ENCODE assay signal across 20 mouse cellular contexts in the genomic region with DNA sequence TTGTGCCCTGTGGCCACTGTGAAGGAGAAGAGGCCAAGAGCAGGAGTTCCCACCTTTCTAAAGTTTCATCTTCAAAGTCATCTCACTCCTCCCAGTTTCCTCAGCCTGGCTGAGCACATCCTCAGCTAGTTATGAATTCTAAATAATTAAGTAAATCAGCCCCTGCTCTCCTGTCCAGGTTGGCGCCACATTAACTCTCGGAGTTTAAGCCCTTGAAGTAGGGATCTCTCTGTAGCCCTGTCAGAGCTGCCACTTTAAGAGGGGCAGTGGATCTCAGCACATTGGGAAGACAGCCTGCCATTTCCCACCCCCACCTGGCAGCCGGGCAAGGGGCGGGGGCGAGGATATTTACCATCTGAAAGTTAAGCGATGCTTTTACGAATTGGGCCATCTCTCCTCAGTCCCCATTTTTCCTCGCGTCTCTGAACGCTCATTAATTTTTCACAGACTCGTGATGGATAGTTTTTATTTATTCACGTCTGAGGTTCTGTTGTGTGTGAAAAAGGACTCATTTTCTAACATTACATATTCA.
A peak's percentile ranks its signal among the peaks of the same experiment; 100 is the strongest.
DNase-seq lines count a peak whose midpoint lies in the region; ATAC-seq and TF ChIP-seq lines count a peak whose summit lies in the region.
"Had no signal": no experiment of that assay in that cellular context is flagged by ENCODE, and none has a peak within 500 bp of the region (broad histone marks: within the 10 kb centered on the region; RNA-seq: fewer than 3 reads in every experiment).

No protein-coding gene starts in this region.

- peaks cover 1% of the 10 kb centered on the region for H3K9me3 ChIP-seq in midbrain, embryonic 10.5 days (replicated peaks)
- H3K9me3 ChIP-seq: hindbrain, embryonic 15.5 days; limb, embryonic 10.5 days; liver, embryonic 15.5 days; lung, embryonic 15.5 days had no signal

- H3K4me3 ChIP-seq in gastrocnemius, adult 2 months: no peak overlapping the region
- no peak overlapping the region for H3K4me3 ChIP-seq in midbrain, embryonic 10.5 days
- H3K4me3 ChIP-seq: heart, embryonic 12.5 days; hindbrain, embryonic 15.5 days; limb, embryonic 10.5 days; liver, embryonic 15.5 days; lung, embryonic 15.5 days; myocyte had no signal

- H3K27me3 ChIP-seq in midbrain, embryonic 10.5 days (ENCODE audit: low read depth, poor library complexity, severe bottlenecking): no peaks in the 10 kb centered on the region
- H3K27me3 ChIP-seq: liver, embryonic 15.5 days; lung, embryonic 15.5 days had no signal

- H3K36me3 ChIP-seq in midbrain, embryonic 10.5 days: peaks cover 3% of the 10 kb centered on the region; the same call in 1 of the 2 replicates
- H3K36me3 ChIP-seq: hindbrain, embryonic 15.5 days; limb, embryonic 10.5 days; liver, embryonic 15.5 days; lung, embryonic 15.5 days had no signal

- ATAC-seq in megakaryocyte-erythroid progenitor cell, adult 5-6 weeks (replicated peaks; ENCODE audit: low FRiP score, low TSS enrichment, poor library complexity, severe bottlenecking): no peak
- ATAC-seq: CD4-positive, CD25-positive, alpha-beta regulatory T cell, adult 4 months had no signal

- TF ChIP-seq CTCF in gastrocnemius, adult 2 months (IDR thresholded peaks at IDR 0.05): no peak

- H3K4me1 ChIP-seq in midbrain, embryonic 10.5 days: peaks cover 38% of the 10 kb centered on the region
- H3K4me1 ChIP-seq: heart, embryonic 12.5 days had no signal

- intact Hi-C loops in gastrocnemius, adult 2 months (cut with DNase I): no loop called here
- intact Hi-C loops in gastrocnemius, postnatal 36 days (cut with DNase I): no loop called here

- peak overlapping the region; percentile 68; the same call in 1 of the 2 replicates for H3K27ac ChIP-seq in gastrocnemius, adult 2 months
- H3K27ac ChIP-seq in midbrain, embryonic 10.5 days (replicated peaks): no peak overlapping the region
- H3K27ac ChIP-seq: hindbrain, embryonic 15.5 days; liver, embryonic 15.5 days had no signal

- DNase-seq in cerebellum, adult 9-10 months: peak; percentile 67
- no peak for DNase-seq in cerebellum, postnatal 4 days (ENCODE audit: low spot score in 2 of 2)
- no peak for DNase-seq in gastrocnemius, adult 2 months
- no peak for DNase-seq in gastrocnemius, postnatal 36 days
- peak; percentile 6 for DNase-seq in Muller cell, postnatal 12 days (ENCODE audit: inconsistent ontology term)
- peak; percentile 27 to 35 for DNase-seq in cerebellum, postnatal 36 days
- no peak for DNase-seq in midbrain, embryonic 10.5 days (ENCODE audit: low spot score)
- DNase-seq: adrenal gland, postnatal 36 days; kidney, adult 8-10 months; kidney, postnatal 10 days; liver; thymus, postnatal 25 days had no signal

- 86% methylated on average over 12 of the region's 12 CpGs for WGBS in midbrain, embryonic 10.5 days

Comparison
In these comparisons a context has a peak if more than half of its experiments do, and no peak if none do; other contexts are left out.
1. DNase-seq: peak in cerebellum, adult 9-10 months (single experiment), Muller cell, postnatal 12 days (single experiment) and cerebellum, postnatal 36 days (2 of 2); none in cerebellum, postnatal 4 days (0 of 2), gastrocnemius, adult 2 months (single experiment), gastrocnemius, postnatal 36 days (0 of 2) and midbrain, embryonic 10.5 days (single experiment).